Mouse (Mus musculus): ENCODE results near the gene Olfr1449. TPM values are rescaled to one million over a fixed set of nuclear protein-coding genes. Genes with fewer than 3 reads are reported as not detected.
"Not testable (repeated sequence)": the region's sequence is repeated elsewhere in the genome, so short reads cannot be mapped to it uniquely, and the experiment has no call there.

Gene Olfr1449
- not detected in 2 replicates for polyA plus RNA-seq (2016; fragmentation: Nextera tagmentation; extraction: Ambion mirVana)

DNA sequence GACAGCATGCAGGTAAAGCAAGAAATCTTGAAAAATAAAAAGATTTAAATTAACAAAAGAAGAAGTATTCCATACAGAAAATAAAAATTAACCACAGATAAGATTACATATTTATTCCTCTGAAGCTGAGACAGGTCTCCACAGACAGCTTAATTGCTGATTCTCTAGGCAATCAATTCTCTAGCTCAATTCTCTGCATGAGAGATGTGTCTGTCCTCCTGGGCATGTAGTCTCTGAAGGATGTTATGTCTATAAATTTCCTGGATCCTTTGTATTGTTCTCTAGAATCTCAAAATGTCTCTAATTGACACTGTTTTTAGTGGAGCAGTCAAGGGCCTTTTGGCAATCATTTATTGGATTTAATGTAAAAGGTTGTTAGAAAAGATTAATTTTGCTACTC lies at the start of gene Olfr1449:
TSS of gene Olfr1449 (plus strand) at position 301 of the 400 bp plus-strand sequence.
- Histone ChIP-seq H3K9me3 (peaks cover 35% of the 10 kb centered on the region), H3K27me3 (ENCODE audit: poor library complexity, severe bottlenecking) (no peaks in the 10 kb centered on the region), H3K4me3 (no peak within 1 kb of the TSS), H3K36me3 (replicated peaks) (no peaks in the 10 kb centered on the region), H3K4me1 (no peaks in the 10 kb centered on the region), H3K27ac (no peak within 1 kb of the TSS)
- no peak for DNase-seq (ENCODE audit: extremely low spot score, low spot score)

DNA sequence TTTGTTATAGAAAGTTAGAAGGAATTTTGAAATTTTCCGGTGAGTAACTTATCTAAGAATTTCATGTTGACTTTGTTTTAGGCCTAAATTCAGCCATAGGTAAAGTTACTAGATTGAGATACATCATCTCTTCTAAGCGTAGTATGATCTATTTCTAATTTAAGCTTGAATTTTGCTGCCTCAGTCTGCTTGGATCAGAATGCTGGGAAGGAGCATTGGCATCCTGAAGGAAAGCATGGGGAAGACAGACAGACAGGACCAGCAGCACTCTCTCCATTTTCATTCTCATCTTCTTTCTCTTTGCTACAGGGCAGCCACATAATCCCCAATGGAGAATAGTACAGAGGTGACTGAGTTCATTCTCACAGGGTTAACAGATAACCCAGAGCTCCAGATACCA lies 47.1 kb upstream of the Olfr1449 start, which contains the start of gene Olfr1445:
TSS of gene Olfr1445 (plus strand) at position 301 of the 400 bp plus-strand sequence.
- no peak within 1 kb of the TSS for H3K4me3 ChIP-seq
- no peak for DNase-seq (ENCODE audit: extremely low spot score, low spot score)
- no peaks in the 10 kb centered on the region for H3K36me3 ChIP-seq (replicated peaks)
- no peaks in the 10 kb centered on the region for H3K4me1 ChIP-seq
- H3K27ac ChIP-seq = no peak within 1 kb of the TSS
- 88% methylated on average over 2 of the region's 2 CpGs for WGBS
- H3K9me3 ChIP-seq = peaks cover 10% of the 10 kb centered on the region; the same call in 1 of the 2 replicates
- H3K27me3 ChIP-seq (ENCODE audit: poor library complexity, severe bottlenecking) = no peaks in the 10 kb centered on the region

DNA sequence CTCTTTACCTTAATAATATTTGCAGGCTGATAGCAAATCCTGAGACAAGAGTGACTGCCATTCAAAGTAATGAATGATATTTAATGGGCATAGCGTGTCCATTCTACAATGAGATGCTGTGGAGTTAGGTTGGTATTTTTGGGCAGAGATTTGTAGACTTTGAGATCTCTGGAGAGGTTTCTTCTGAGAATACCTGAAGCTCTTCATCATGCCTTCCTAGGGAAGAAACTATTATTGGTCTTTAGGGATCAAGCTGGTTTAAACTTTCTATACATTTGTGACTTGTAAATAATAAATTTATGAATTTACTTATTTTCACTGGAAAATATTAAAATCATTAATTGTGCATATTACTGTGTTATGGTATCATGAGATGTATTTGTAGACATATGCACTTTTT lies 37.2 kb upstream of the Olfr1449 start, which contains the start of gene Olfr1446:
TSS of gene Olfr1446 (minus strand) at position 101 of the 400 bp plus-strand sequence.
- H3K27me3 ChIP-seq (ENCODE audit: poor library complexity, severe bottlenecking) = no peaks in the 10 kb centered on the region
- no peak within 1 kb of the TSS for H3K27ac ChIP-seq
- no peak within 1 kb of the TSS for H3K4me3 ChIP-seq
- no peak for DNase-seq (ENCODE audit: extremely low spot score, low spot score)
- H3K4me1 ChIP-seq = no peaks in the 10 kb centered on the region
- WGBS = 76% methylated on average over 1 of the region's 1 CpGs
- no peaks in the 10 kb centered on the region for H3K36me3 ChIP-seq (replicated peaks)
- H3K9me3 ChIP-seq = peaks cover 3% of the 10 kb centered on the region; the same call in 1 of the 2 replicates

DNA sequence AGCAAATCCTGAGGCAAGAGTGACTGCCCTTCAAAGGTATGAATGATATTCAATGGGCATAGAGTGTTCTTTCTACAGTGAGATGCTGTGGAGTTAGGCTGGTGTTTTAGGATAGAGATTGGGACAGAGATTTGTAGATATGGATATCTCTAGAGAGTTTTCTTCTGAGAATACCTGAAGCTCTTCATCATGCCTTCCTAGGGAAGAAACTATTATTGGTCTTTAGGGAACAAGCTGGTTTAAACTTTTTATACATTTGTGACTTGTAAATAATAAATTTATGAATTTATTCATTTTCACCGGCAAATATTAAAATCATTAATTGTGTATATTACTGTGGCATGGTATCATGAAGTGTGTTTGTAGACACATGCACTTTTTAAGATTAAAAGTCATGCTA lies 27.0 kb upstream of the Olfr1449 start, which contains the start of gene Olfr1447:
TSS of gene Olfr1447 (minus strand) at position 101 of the 400 bp plus-strand sequence.
- DNase-seq (ENCODE audit: extremely low spot score, low spot score) = no peak
- H3K36me3 ChIP-seq (replicated peaks) = no peaks in the 10 kb centered on the region
- WGBS = 94% methylated on average over 1 of the region's 1 CpGs
- H3K4me1 ChIP-seq = no peaks in the 10 kb centered on the region
- no peak within 1 kb of the TSS for H3K4me3 ChIP-seq
- H3K27ac ChIP-seq = no peak within 1 kb of the TSS
- H3K9me3 ChIP-seq = peaks cover 32% of the 10 kb centered on the region
- H3K27me3 ChIP-seq (ENCODE audit: poor library complexity, severe bottlenecking) = no peaks in the 10 kb centered on the region

DNA sequence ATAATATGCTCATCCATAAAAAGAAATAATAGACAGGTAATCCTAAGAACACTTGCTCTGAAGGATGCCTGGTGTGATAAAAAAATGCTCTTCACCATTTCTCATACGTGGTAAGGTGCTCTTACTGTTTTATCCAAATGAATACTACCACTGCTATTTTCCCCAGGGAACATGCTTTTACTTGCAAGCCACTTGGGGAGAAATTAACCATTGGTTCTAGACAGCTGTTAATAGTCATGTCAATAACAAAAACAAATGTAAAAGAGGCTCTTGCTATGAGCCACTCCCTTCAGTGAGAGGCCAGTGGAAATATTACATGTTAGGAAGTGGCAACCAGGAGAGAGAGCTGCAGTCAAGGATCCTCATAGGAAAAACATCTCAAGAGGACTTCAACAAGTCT lies 6.3 kb upstream of the Olfr1449 start, which contains the start of gene Olfr1448:
TSS of gene Olfr1448 (minus strand) at position 101 of the 400 bp plus-strand sequence.
- Histone ChIP-seq H3K9me3 (peaks cover 15% of the 10 kb centered on the region), H3K4me1 (no peaks in the 10 kb centered on the region), H3K36me3 (replicated peaks) (no peaks in the 10 kb centered on the region), H3K27me3 (ENCODE audit: poor library complexity, severe bottlenecking) (no peaks in the 10 kb centered on the region), H3K27ac (no peak within 1 kb of the TSS), H3K4me3 (no peak within 1 kb of the TSS)
- 75% methylated on average over 1 of the region's 1 CpGs for WGBS
- no peak for DNase-seq (ENCODE audit: extremely low spot score, low spot score)

DNA sequence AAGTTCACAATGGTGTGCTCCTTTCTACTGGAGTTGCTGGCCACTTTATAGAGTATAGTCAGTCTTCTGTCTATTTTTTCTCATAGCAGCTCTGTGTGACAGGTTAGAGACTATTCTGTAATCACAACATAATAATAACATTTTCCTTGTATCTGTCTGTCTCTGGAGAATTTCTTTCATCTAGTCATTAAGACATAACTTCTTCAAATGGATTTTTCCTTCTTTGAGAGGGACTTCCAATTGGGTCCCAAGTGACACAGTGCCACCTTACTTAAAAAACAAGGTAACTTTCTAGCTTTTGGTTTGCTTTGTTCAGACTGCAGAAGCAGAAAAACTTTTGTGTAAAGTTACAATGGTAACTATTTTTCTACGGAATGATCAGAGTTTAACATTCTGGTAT lies 19.3 kb downstream of the Olfr1449 start, which contains the start of gene Olfr1450:
TSS of gene Olfr1450 (plus strand) at position 301 of the 400 bp plus-strand sequence.
- WGBS = 91% methylated on average over 1 of the region's 1 CpGs
- Histone ChIP-seq H3K36me3 (replicated peaks) (no peaks in the 10 kb centered on the region), H3K4me1 (no peaks in the 10 kb centered on the region), H3K27ac (no peak within 1 kb of the TSS), H3K4me3 (no peak within 1 kb of the TSS), H3K27me3 (ENCODE audit: poor library complexity, severe bottlenecking) (no peaks in the 10 kb centered on the region), H3K9me3 (peaks cover 23% of the 10 kb centered on the region)
- DNase-seq (ENCODE audit: extremely low spot score, low spot score) = no peak

DNA sequence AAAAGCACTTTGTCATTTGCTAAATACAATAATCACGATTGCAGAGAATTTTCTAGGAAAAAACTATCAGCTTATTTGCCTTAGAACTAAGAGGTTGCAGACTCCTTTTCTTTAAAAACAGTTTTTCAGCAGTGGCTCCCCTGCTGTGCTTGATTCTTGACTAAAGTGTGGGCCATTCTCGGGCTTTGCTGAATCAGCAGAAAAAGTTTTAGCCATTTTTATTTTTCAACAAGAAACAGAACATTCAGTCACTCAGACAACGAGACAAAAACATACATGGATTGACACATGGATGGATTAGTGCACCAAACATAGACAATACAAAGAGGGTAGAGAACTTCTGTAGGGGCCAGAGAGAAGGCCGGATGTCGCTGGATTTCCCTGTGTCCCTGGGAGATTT lies 39.4 kb downstream of the Olfr1449 start:
- H3K36me3 ChIP-seq (replicated peaks); DNase-seq (ENCODE audit: extremely low spot score, low spot score); H3K27me3 ChIP-seq (ENCODE audit: poor library complexity, severe bottlenecking); H3K4me3 ChIP-seq; H3K4me1 ChIP-seq; H3K27ac ChIP-seq: not testable (repeated sequence)
- WGBS = 86% methylated on average over 5 of the region's 5 CpGs
- peaks cover 46% of the 10 kb centered on the region for H3K9me3 ChIP-seq

Other genes with a start within 250 kb of the Olfr1449 start
- not detected in 2 replicates for gene Keg1, start 235.1 kb upstream of the Olfr1449 start, polyA plus RNA-seq (2016; fragmentation: Nextera tagmentation; extraction: Ambion mirVana)
- 1.9 and 2.1 TPM in 2 replicates for gene Cntf, start 165.2 kb upstream of the Olfr1449 start, polyA plus RNA-seq (2016; fragmentation: Nextera tagmentation; extraction: Ambion mirVana)
- 14.1 and 14.3 TPM in 2 replicates for gene Zfp91, start 134.7 kb upstream of the Olfr1449 start, polyA plus RNA-seq (2016; fragmentation: Nextera tagmentation; extraction: Ambion mirVana)
- gene Lpxn, start 134.6 kb upstream of the Olfr1449 start, polyA plus RNA-seq (2016; fragmentation: Nextera tagmentation; extraction: Ambion mirVana) = 0.76 and 0.77 TPM in 2 replicates
- not detected in 2 replicates for gene Gm5244, start 84.2 kb upstream of the Olfr1449 start, polyA plus RNA-seq (2016; fragmentation: Nextera tagmentation; extraction: Ambion mirVana)
- gene Olfr1444, start 73.6 kb upstream of the Olfr1449 start, polyA plus RNA-seq (2016; fragmentation: Nextera tagmentation; extraction: Ambion mirVana) = not detected in 2 replicates
- not detected in 2 replicates for gene Olfr1445, start 47.0 kb upstream of the Olfr1449 start, polyA plus RNA-seq (2016; fragmentation: Nextera tagmentation; extraction: Ambion mirVana)
- not detected in 2 replicates for gene Olfr1446, start 37.3 kb upstream of the Olfr1449 start, polyA plus RNA-seq (2016; fragmentation: Nextera tagmentation; extraction: Ambion mirVana)
- gene Olfr1447, start 27.1 kb upstream of the Olfr1449 start, polyA plus RNA-seq (2016; fragmentation: Nextera tagmentation; extraction: Ambion mirVana) = not detected in 2 replicates
- not detected in 2 replicates for gene Olfr1448, start 6.4 kb upstream of the Olfr1449 start, polyA plus RNA-seq (2016; fragmentation: Nextera tagmentation; extraction: Ambion mirVana)
- gene Olfr1450, start 19.4 kb downstream of the Olfr1449 start, polyA plus RNA-seq (2016; fragmentation: Nextera tagmentation; extraction: Ambion mirVana) = not detected in 2 replicates
- gene Olfr1451, start 64.2 kb downstream of the Olfr1449 start, polyA plus RNA-seq (2016; fragmentation: Nextera tagmentation; extraction: Ambion mirVana) = not detected in 2 replicates
- not detected in 2 replicates for gene Olfr1453, start 97.5 kb downstream of the Olfr1449 start, polyA plus RNA-seq (2016; fragmentation: Nextera tagmentation; extraction: Ambion mirVana)
- gene Olfr1454, start 129.8 kb downstream of the Olfr1449 start, polyA plus RNA-seq (2016; fragmentation: Nextera tagmentation; extraction: Ambion mirVana) = not detected in 2 replicates
- not detected in 2 replicates for gene Olfr1457, start 167.1 kb downstream of the Olfr1449 start, polyA plus RNA-seq (2016; fragmentation: Nextera tagmentation; extraction: Ambion mirVana)
- gene Olfr1458, start 175.9 kb downstream of the Olfr1449 start, polyA plus RNA-seq (2016; fragmentation: Nextera tagmentation; extraction: Ambion mirVana) = not detected in 2 replicates
- gene Olfr1459, start 218.7 kb downstream of the Olfr1449 start, polyA plus RNA-seq (2016; fragmentation: Nextera tagmentation; extraction: Ambion mirVana) = not detected in 2 replicates
- gene Olfr1461, start 232.2 kb downstream of the Olfr1449 start, polyA plus RNA-seq (2016; fragmentation: Nextera tagmentation; extraction: Ambion mirVana) = not detected in 2 replicates